Mouse (Mus musculus) limb, embryonic 10.5 days (tissue): ENCODE results near the gene Sh3bp5. TPM values are rescaled to one million over a fixed set of nuclear protein-coding genes. Genes with fewer than 3 reads are reported as not detected.

Experiments used
- DNase-seq: peaks from one replicate; pipeline ENCODE4 v3.0.0-alpha.2; 2017; ENCODE audit warnings: low spot score
- H3K27ac ChIP-seq: fragments of 300-500 bp; sonication (generic); 2 replicates; pipeline ENCODE4 v1.5.1; 2016; ENCODE audit warnings: mild to moderate bottlenecking
- H3K27me3 ChIP-seq: fragments of 300-500 bp; sonication (generic); 2 replicates; pipeline ENCODE4 v1.6.1; 2016; ENCODE audit warnings: low read depth, mild to moderate bottlenecking; ENCODE audit not compliant: poor library complexity, severe bottlenecking
- H3K36me3 ChIP-seq: fragments of 300-500 bp; sonication (generic); 2 replicates; pipeline ENCODE4 v1.6.1; 2016; ENCODE audit warnings: mild to moderate bottlenecking, moderate library complexity
- H3K4me1 ChIP-seq: fragments of 300-500 bp; sonication (generic); 2 replicates; pipeline ENCODE4 v1.6.1; 2016
- H3K4me3 ChIP-seq: fragments of 300-500 bp; sonication (generic); 2 replicates; pipeline ENCODE4 v1.5.1; 2016; ENCODE audit warnings: mild to moderate bottlenecking, moderate library complexity
- H3K9me3 ChIP-seq: fragments of 300-500 bp; sonication (generic); replicated peaks from 2 replicates; pipeline ENCODE4 v1.6.1; 2016; ENCODE audit warnings: mild to moderate bottlenecking
- WGBS: fragments of 180-500 bp; shearing (Covaris S2); methylation state at CpG from one replicate; pipeline ENCODE4 v1.1.7; 2016; 5-methylcytosine and 5-hydroxymethylcytosine counted together
- polyA plus RNA-seq: library from polyadenylated mRNA; unstranded; fragments of >200 nt; fragmentation: Nextera tagmentation; extraction: Ambion mirVana; gene quantifications from 2 replicates; pipeline ENCODE4 v1.2.1, GENCODE M21; 2016

Gene Sh3bp5
- polyA plus RNA-seq, 1 experiment from 2014 or later = 47.9 TPM

DNA sequence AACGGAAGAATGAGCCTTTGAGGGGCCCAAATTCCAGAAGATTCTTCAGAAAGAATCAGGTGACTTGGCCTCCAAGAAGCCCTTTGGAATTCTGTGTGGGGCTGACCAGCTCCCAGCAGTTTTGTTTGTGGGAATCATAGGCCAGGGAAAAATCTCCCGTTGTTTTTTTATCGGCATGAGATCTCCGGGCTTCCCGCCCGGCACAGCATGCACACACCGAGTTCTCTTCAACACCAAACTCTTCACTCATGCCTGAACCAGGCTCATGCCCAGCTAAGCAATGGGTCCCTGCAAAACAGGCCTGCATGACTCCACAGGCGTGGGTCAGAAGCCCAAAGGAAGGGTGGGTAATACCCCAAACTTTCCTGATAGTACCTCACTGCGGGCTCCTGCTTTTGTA, 32.3 kb downstream of the Sh3bp5 start:
- Histone ChIP-seq H3K4me3 (no peak overlapping the region), H3K36me3 (peaks cover 90% of the 10 kb centered on the region), H3K27ac (no peak overlapping the region), H3K27me3 (no peaks in the 10 kb centered on the region), H3K9me3 (no peaks in the 10 kb centered on the region), H3K4me1 (peaks cover 55% of the 10 kb centered on the region)
- no peak for DNase-seq
- WGBS = 84% methylated on average over 9 of the region's 9 CpGs

DNA sequence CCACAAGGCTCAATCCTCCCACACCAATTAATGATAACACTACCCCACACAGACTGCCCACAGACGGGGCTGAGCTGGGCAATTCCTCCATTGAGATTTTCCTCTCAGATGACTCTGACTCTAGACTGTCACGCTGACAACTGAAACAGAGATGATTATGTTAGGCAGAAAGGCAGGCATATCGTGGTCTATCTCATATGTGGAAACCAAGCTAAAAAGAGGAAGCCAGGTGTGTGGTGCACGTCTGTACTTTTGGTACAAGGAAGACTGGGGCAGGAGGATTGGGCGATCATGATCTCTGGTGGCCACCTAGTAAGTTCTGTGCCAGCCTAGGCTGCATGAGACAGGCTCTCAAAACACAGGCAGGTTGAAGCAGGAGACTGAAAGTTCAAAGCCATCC, 33.2 kb downstream of the Sh3bp5 start:
- H3K4me1 ChIP-seq = peaks cover 47% of the 10 kb centered on the region
- H3K36me3 ChIP-seq = peaks cover 92% of the 10 kb centered on the region
- no peak overlapping the region for H3K27ac ChIP-seq
- no peak overlapping the region for H3K4me3 ChIP-seq
- WGBS = 87% methylated on average over 5 of the region's 5 CpGs
- DNase-seq = no peak
- no peaks in the 10 kb centered on the region for H3K27me3 ChIP-seq
- H3K9me3 ChIP-seq = no peaks in the 10 kb centered on the region

DNA sequence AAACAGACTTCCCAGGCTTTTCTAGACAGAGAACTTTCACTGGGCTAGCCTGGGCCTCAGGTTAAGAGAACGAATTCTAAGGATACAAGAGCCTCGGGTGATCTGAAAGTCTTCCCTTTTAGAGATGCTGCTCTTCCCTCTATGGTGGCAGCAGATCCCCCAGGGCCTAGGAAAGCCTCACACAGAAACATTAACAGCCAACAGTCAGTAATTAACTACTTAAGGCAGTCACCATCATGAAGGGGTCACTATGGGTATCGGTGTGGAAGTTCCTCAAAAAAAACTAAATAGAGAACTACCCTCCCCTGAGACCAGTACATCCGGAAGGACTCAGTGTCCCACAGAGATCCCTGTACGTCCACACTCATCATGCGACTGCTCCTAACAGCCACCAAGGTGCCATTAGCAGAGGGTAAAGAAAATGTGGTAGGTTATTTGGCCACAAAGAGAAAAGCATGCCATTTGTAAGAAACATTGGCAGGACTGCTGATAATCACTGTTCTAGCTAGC, 33.9 kb downstream of the Sh3bp5 start:
- no peak for DNase-seq
- H3K27me3 ChIP-seq = no peaks in the 10 kb centered on the region
- H3K36me3 ChIP-seq = peaks cover 92% of the 10 kb centered on the region
- peaks cover 39% of the 10 kb centered on the region for H3K4me1 ChIP-seq
- H3K9me3 ChIP-seq = no peaks in the 10 kb centered on the region
- H3K27ac ChIP-seq = no peak overlapping the region
- H3K4me3 ChIP-seq = no peak overlapping the region
- WGBS = 75% methylated on average over 6 of the region's 6 CpGs

DNA sequence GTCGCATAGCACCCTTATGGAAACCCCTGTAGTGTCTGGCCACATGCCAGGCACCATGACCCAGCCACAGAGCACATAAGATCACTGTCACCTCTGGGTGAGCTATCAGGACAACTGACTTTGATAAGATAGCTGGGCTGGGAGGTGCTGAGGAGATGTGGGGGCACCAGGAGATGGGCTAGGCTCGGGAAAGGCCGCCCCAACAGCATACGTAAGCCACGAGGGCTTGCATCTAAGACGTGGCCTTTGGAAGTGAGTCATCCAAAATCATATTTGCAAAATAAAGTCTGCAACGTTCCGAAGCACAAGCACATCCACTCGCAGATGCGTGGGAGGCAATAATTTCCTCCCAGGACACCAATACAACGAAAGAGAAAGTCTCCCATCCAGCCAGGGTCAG, 35.0 kb downstream of the Sh3bp5 start:
- Histone ChIP-seq H3K27ac (no peak overlapping the region), H3K9me3 (no peaks in the 10 kb centered on the region), H3K4me1 (peaks cover 36% of the 10 kb centered on the region), H3K36me3 (peaks cover 92% of the 10 kb centered on the region), H3K4me3 (no peak overlapping the region), H3K27me3 (no peaks in the 10 kb centered on the region)
- DNase-seq = no peak
- WGBS = 88% methylated on average over 11 of the region's 11 CpGs

DNA sequence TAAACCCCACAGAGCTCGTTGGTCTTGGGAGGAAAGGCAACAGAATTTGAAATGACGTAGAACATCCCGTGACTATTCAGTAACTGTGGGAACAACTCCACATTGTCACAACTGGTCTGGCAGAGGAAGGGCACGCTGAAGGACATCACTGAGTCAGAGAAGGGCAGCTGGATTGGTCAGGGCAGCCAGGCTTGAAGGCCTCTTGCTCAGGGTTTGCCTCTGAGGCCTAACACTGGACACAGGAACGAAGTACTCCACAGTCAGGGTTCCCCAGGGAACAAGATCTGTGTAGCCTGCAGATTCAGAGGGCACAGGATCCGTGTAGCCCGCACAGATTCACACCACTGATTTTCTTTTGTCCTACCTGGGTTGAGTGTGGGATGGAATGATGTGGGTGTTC, 35.6 kb downstream of the Sh3bp5 start:
- WGBS = 89% methylated on average over 7 of the region's 7 CpGs
- Histone ChIP-seq H3K36me3 (peaks cover 92% of the 10 kb centered on the region), H3K27ac (peak overlapping the region; percentile 12; the same call in 1 of the 2 replicates), H3K4me3 (no peak overlapping the region), H3K4me1 (peaks cover 36% of the 10 kb centered on the region), H3K27me3 (no peaks in the 10 kb centered on the region), H3K9me3 (no peaks in the 10 kb centered on the region)
- no peak for DNase-seq

DNA sequence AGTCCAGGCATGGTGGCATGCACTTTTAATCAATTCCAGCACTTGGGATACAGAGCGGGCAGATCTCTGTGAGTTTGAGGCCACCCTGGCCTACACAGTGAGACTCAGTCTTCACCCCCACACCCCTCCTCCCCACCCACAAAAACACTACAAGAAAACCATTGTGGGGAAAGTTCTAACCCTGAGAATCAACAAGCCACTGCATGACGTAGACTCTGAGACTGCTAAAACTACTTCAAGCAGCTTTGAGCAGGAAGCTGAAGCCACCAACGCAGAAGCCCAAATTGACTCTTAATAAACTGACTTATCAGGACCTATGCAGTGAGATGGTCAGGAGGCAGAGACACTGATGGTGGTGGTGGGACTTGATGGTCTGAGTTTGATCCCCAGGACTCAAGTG, 36.6 kb downstream of the Sh3bp5 start:
- Histone ChIP-seq H3K36me3 (peaks cover 90% of the 10 kb centered on the region), H3K27me3 (no peaks in the 10 kb centered on the region), H3K27ac (peak overlapping the region; percentile 17; the same call in 1 of the 2 replicates), H3K9me3 (no peaks in the 10 kb centered on the region), H3K4me1 (peaks cover 36% of the 10 kb centered on the region), H3K4me3 (no peak overlapping the region)
- 81% methylated on average over 3 of the region's 3 CpGs for WGBS
- DNase-seq = no peak

DNA sequence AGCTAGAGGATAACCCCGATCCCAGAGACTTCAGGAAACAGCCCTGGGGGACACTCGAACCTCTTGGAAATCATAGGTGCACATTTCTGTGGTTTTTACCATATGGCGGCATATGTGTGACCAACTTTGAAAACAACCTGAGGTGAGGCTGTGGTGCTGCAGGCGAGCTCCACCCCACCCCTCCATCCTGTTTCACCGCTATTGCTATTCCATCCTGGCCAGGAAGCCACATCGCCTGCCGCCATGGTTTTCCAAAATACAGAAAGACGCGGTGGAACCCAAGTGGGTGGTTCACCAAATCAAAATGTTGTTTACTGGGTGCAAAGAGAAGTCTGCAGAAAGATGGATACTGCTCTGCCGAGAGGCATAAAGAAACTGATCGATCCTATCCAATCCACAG, 37.1 kb downstream of the Sh3bp5 start:
- H3K4me1 ChIP-seq = peaks cover 36% of the 10 kb centered on the region
- H3K27me3 ChIP-seq = no peaks in the 10 kb centered on the region
- no peaks in the 10 kb centered on the region for H3K9me3 ChIP-seq
- peaks cover 90% of the 10 kb centered on the region for H3K36me3 ChIP-seq
- WGBS = 94% methylated on average over 11 of the region's 11 CpGs
- H3K27ac ChIP-seq = peak overlapping the region; percentile 17; the same call in 1 of the 2 replicates
- no peak for DNase-seq
- no peak overlapping the region for H3K4me3 ChIP-seq

DNA sequence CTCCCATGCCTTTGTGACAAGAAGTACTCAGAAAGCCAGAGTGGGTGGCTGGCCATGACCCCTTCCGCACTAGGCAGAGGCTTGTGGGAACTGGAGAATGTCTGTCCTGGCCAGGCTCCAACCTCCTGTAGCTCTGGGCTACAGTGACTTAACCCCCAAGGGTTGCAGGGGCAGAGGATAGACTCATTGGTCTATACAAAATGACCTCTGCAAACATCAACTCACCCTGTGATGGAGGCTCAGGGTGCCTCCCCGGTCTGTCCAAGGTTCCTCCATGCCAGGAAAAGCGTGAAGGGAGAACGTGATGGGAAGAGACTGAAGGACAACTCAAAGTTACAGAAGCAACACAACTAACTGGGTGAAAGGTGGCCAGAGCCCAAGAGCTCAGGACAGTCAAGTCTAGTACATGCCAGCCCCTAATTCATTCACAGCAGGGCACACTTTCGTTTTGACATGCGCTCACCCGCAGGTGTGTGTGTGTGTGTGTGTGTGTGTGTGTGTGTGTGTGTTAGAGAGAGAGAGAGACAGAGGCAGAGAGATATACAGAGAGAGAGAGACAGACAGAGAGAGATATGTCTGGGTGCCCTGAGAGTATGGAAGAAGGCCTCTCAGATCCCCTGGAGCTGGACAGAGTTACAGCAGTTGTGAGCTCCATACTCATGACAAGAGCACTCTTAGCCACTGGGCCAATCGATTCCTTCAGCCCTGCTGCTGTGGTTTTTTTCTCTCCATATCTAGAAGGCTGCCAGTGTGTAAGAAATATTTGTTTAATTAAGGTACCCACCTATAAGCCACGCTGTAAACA, 37.9 kb downstream of the Sh3bp5 start:
- H3K27ac ChIP-seq = peak overlapping the region; percentile 17; the same call in 1 of the 2 replicates
- peaks cover 39% of the 10 kb centered on the region for H3K4me1 ChIP-seq
- H3K4me3 ChIP-seq = no peak overlapping the region
- peaks cover 90% of the 10 kb centered on the region for H3K36me3 ChIP-seq
- DNase-seq = no peak
- no peaks in the 10 kb centered on the region for H3K9me3 ChIP-seq
- no peaks in the 10 kb centered on the region for H3K27me3 ChIP-seq
- WGBS = 89% methylated on average over 9 of the region's 9 CpGs

DNA sequence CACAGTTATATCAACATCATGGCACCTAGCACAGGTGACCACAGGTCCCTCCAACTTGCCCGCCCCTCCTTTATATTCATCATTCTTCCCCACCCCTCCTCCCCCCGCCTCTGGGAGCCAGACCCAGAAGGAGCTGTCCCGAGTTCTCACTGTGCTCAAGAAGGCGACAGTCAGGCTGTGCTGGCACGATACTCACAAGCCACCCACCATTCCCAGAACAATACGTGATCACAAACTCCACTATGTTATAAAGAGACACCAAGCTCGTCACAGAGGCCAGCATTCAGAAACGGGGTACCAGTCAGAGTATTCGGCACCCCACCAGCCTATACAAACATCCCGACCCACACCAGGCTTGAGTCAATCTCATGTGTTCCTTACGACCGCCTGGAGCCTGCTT, 38.5 kb downstream of the Sh3bp5 start:
- DNase-seq = no peak
- no peak overlapping the region for H3K4me3 ChIP-seq
- H3K27ac ChIP-seq = no peak overlapping the region; the same call in 1 of the 2 replicates
- WGBS = 85% methylated on average over 12 of the region's 12 CpGs
- H3K4me1 ChIP-seq = peaks cover 36% of the 10 kb centered on the region
- H3K36me3 ChIP-seq = peaks cover 90% of the 10 kb centered on the region
- no peaks in the 10 kb centered on the region for H3K9me3 ChIP-seq
- H3K27me3 ChIP-seq = no peaks in the 10 kb centered on the region

DNA sequence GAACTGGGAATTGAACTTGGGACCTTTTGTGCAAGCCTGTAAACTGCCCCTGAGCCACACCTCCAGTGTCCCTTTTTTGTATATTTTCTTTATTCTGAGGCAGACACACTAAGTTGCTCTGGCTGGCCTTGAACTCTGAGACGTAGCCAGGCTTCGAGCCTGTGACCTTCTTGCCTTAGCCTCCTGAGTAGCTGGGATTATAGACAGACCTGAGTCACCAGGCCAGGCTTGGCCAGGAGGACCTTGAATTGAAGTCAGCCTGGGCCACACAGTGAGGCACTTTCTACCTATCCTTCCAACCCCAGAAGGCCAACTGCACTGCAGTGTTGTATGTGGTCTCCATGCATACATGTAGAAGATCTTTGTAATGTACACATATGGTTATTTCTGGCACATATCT, 39.5 kb downstream of the Sh3bp5 start:
- WGBS = 88% methylated on average over 2 of the region's 2 CpGs
- Histone ChIP-seq H3K36me3 (peaks cover 90% of the 10 kb centered on the region), H3K9me3 (no peaks in the 10 kb centered on the region), H3K4me3 (no peak overlapping the region), H3K27ac (no peak overlapping the region), H3K27me3 (no peaks in the 10 kb centered on the region), H3K4me1 (peaks cover 36% of the 10 kb centered on the region)
- DNase-seq = no peak

DNA sequence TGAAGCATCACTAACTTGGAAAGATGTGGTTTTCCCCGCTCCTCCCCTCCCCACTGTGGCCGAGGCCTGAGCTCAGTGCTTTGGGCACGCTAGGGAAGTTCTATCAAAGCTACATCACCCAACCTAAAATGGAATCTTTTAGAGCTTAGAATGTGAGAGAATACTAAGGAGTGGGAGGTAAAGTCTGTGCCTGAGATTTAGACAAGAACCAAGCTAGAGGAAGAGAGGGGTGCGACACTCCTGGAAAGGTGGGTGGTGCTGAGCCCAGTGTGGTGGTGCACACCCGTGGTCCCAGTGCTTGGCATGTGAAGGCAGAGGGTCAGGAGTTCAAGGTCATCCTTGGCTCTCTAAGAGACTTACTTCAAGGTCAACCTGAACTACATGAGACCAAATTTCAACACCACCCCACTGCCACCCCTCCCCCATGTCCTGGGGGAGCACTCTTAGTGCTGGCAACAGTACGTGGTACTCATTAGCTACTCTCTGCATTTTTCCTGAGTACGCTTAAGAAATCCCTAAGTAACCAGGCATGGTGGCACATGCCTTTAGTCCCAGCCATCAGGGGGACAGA, 40.2 kb downstream of the Sh3bp5 start:
- WGBS = 95% methylated on average over 7 of the region's 7 CpGs
- no peaks in the 10 kb centered on the region for H3K9me3 ChIP-seq
- no peak overlapping the region for H3K27ac ChIP-seq
- no peak overlapping the region for H3K4me3 ChIP-seq
- H3K4me1 ChIP-seq = peaks cover 34% of the 10 kb centered on the region
- H3K36me3 ChIP-seq = peaks cover 82% of the 10 kb centered on the region
- no peaks in the 10 kb centered on the region for H3K27me3 ChIP-seq
- no peak for DNase-seq

DNA sequence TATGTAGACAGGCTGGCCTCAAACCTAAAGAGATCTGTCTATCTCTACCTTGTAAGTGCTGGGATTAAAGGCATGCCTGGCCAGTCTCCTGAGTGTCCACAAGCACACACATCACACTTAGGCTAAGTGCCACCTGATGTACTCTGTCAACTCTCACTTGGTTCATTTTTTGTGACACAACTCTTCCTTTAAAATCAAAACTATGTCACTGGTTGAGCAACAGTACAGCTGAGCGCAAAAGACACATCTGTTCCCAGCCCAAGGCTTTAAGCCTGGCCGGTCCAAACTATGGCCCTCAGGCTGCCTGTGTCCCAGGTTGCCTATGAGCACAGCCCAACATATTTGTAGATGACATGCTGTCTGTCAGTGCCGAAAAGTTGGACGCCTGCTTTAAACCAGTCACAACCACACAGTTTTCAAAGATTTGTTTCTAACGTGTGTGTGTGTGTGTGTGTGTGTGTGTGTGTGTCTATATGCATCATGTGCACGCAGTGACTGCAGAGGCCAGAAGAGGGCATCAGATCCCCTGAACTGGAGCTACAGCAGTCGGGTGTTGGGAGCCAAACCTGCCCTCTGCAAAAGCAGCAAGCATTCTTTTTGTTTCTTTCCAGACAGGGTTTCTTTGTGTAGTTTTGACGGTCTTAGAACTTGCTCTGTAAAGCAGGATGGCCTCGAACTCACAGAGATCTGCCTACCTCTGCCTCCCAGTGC, 40.9 kb downstream of the Sh3bp5 start:
- peaks cover 27% of the 10 kb centered on the region for H3K4me1 ChIP-seq
- H3K27me3 ChIP-seq = no peaks in the 10 kb centered on the region
- WGBS = 92% methylated on average over 9 of the region's 9 CpGs
- H3K36me3 ChIP-seq = peaks cover 76% of the 10 kb centered on the region
- H3K27ac ChIP-seq = no peak overlapping the region
- no peak for DNase-seq
- H3K4me3 ChIP-seq = no peak overlapping the region
- H3K9me3 ChIP-seq = no peaks in the 10 kb centered on the region
